Mouse (Mus musculus) hindbrain, embryonic 12.5 days (tissue): ENCODE data around the gene Gmfg. TPM values are rescaled to one million over a fixed set of nuclear protein-coding genes. Genes with fewer than 3 reads are reported as not detected.

Experiments
- ATAC-seq: fragments of 200-750 bp; cut with Nextera tagmentation; 2 replicates; pipeline ENCODE4 v1.8.0; 2017; ENCODE audit warnings: moderate TSS enrichment; ENCODE audit not compliant: low FRiP score
- H3K27ac ChIP-seq: fragments of 300-500 bp; sonication (generic); 2 replicates; pipeline ENCODE4 v1.5.1; 2016; ENCODE audit warnings: mild to moderate bottlenecking
- H3K27me3 ChIP-seq: fragments of 300-500 bp; sonication (generic); 2 replicates; pipeline ENCODE4 v1.6.1; 2016; ENCODE audit warnings: mild to moderate bottlenecking
- H3K36me3 ChIP-seq: fragments of 300-500 bp; sonication (generic); 2 replicates; pipeline ENCODE4 v1.6.1; 2016; ENCODE audit warnings: mild to moderate bottlenecking
- H3K4me1 ChIP-seq: fragments of 300-500 bp; sonication (generic); 2 replicates; pipeline ENCODE4 v1.6.1; 2016
- H3K4me2 ChIP-seq: fragments of 300-500 bp; sonication (generic); replicated peaks from 2 replicates; pipeline ENCODE4 v1.6.1; 2016; ENCODE audit warnings: mild to moderate bottlenecking
- H3K4me3 ChIP-seq: fragments of 300-500 bp; sonication (generic); 2 replicates; pipeline ENCODE4 v1.5.1; 2016; ENCODE audit warnings: mild to moderate bottlenecking
- H3K9ac ChIP-seq: fragments of 300-500 bp; sonication (generic); 2 replicates; pipeline ENCODE4 v1.6.1; 2016; ENCODE audit warnings: mild to moderate bottlenecking, moderate library complexity
- H3K9me3 ChIP-seq: fragments of 300-500 bp; sonication (generic); replicated peaks from 2 replicates; pipeline ENCODE4 v1.6.1; 2016; ENCODE audit warnings: mild to moderate bottlenecking
- WGBS: fragments of 180-500 bp; shearing (Covaris S2); methylation state at CpG from one replicate; pipeline ENCODE4 v1.1.7; 2016; 5-methylcytosine and 5-hydroxymethylcytosine counted together
- polyA plus RNA-seq: library from polyadenylated mRNA; unstranded; fragments of >200 nt; fragmentation: Nextera tagmentation; extraction: Ambion mirVana; gene quantifications from 2 replicates; pipeline ENCODE4 v1.2.1, GENCODE M21; 2016

The Gmfg gene
- polyA plus RNA-seq, 1 experiment from 2014 or later: 6.5 TPM

DNA sequence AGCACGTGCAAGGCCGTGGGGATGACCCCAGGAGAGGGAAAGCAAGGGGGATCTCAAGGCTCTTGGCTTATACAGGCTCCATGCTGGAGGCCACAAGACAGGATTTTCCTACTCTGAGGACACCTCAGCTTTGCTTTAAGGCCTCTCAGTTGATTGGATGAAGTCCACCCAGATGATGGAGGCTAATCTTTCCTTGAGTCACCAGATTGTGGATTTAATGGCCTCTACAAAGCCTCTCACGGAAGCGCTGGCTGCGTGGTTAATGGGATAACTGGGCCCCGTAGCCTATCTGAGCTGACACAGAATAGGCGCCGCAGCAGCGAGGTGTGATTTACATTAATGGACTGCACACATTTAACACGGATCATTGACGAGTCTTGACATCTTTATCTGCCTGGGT, 58.2 kb downstream of the Gmfg start:
- no peak overlapping the region for H3K4me2 ChIP-seq
- H3K4me1 ChIP-seq: 0 out of 2 replicates have a peak, but pooled peaks cover 2% of the 10 kb centered on the region
- H3K27me3 ChIP-seq: no peaks in the 10 kb centered on the region
- no peak overlapping the region for H3K4me3 ChIP-seq
- H3K9me3 ChIP-seq: no peaks in the 10 kb centered on the region
- no peak overlapping the region for H3K9ac ChIP-seq
- no peaks in the 10 kb centered on the region for H3K36me3 ChIP-seq
- no peak overlapping the region for H3K27ac ChIP-seq
- 76% methylated on average over 11 of the region's 11 CpGs for WGBS
- peak; percentile 32; the same call in 1 of the 2 replicates for ATAC-seq

Other genes with a start within 250 kb of the Gmfg start
- gene Eid2, start 169.6 kb upstream of the Gmfg start, polyA plus RNA-seq: 19.3 and 20.0 TPM in 2 replicates
- gene Eid2b, start 159.7 kb upstream of the Gmfg start, polyA plus RNA-seq: 26.7 and 28.4 TPM in 2 replicates
- gene Selenov, start 146.3 kb upstream of the Gmfg start, polyA plus RNA-seq: 0.34 and 0.82 TPM in 2 replicates
- gene Dll3, start 135.2 kb upstream of the Gmfg start, polyA plus RNA-seq: 56.6 and 58.9 TPM in 2 replicates
- gene Timm50, start 125.4 kb upstream of the Gmfg start, polyA plus RNA-seq: 142 and 160 TPM in 2 replicates
- 105 and 112 TPM in 2 replicates for gene Supt5, start 98.7 kb upstream of the Gmfg start, polyA plus RNA-seq
- gene Rps16, start 86.8 kb upstream of the Gmfg start, polyA plus RNA-seq: 514 and 573 TPM in 2 replicates
- 71.7 and 74.9 TPM in 2 replicates for gene Plekhg2, start 64.8 kb upstream of the Gmfg start, polyA plus RNA-seq
- gene Zfp36, start 57.2 kb upstream of the Gmfg start, polyA plus RNA-seq: 6.3 and 7.3 TPM in 2 replicates
- gene Med29, start 44.7 kb upstream of the Gmfg start, polyA plus RNA-seq: 39.6 and 42.2 TPM in 2 replicates
- 83.9 and 85.9 TPM in 2 replicates for gene Paf1, start 44.5 kb upstream of the Gmfg start, polyA plus RNA-seq
- gene Lrfn1, start 14.5 kb downstream of the Gmfg start, polyA plus RNA-seq: 14.0 and 15.9 TPM in 2 replicates
- gene Ifnl2, start 73.0 kb downstream of the Gmfg start, polyA plus RNA-seq: not detected in 2 replicates
- gene Ifnl3, start 85.4 kb downstream of the Gmfg start, polyA plus RNA-seq: not detected in 2 replicates
- not detected in 2 replicates for gene Sycn, start 103.4 kb downstream of the Gmfg start, polyA plus RNA-seq
- not detected in 2 replicates for gene Nccrp1, start 109.8 kb downstream of the Gmfg start, polyA plus RNA-seq
- gene Samd4b, start 160.7 kb downstream of the Gmfg start, polyA plus RNA-seq: 35.6 and 38.6 TPM in 2 replicates
- gene Pak4, start 160.7 kb downstream of the Gmfg start, polyA plus RNA-seq: 31.8 and 34.3 TPM in 2 replicates
- 0.12 TPM in 1 of 2 replicates, not detected in the other for gene Acp7, start 193.9 kb downstream of the Gmfg start, polyA plus RNA-seq